Mouse (Mus musculus) midbrain, embryonic 14.5 days (tissue): ENCODE data around the gene C2cd3. TPM values are rescaled to one million over a fixed set of nuclear protein-coding genes. Genes with fewer than 3 reads are reported as not detected.

ENCODE experiments used
- ATAC-seq: fragments of 200-750 bp; cut with Nextera tagmentation; 2 replicates; pipeline ENCODE4 v1.8.0; 2017; ENCODE audit warnings: moderate number of reproducible peaks, moderate library complexity; ENCODE audit not compliant: low FRiP score, low TSS enrichment
- DNase-seq: peaks from one replicate; pipeline ENCODE4 v3.0.0-alpha.2; 2015
- H3K27ac ChIP-seq: fragments of 300-500 bp; sonication (generic); replicated peaks from 2 replicates; pipeline ENCODE4 v1.5.1; 2014; ENCODE audit warnings: mild to moderate bottlenecking, low read depth, low read length, moderate library complexity
- H3K27me3 ChIP-seq: fragments of 300-500 bp; sonication (generic); 2 replicates; pipeline ENCODE4 v1.6.1; 2014; ENCODE audit warnings: low read length, control low read depth, mixed read lengths; ENCODE audit not compliant: control insufficient read depth, insufficient read depth
- H3K36me3 ChIP-seq: fragments of 300-500 bp; sonication (generic); 2 replicates; pipeline ENCODE4 v1.6.1; 2014; ENCODE audit warnings: low read length, control low read depth; ENCODE audit not compliant: control insufficient read depth, insufficient read depth
- H3K4me1 ChIP-seq: fragments of 300-500 bp; sonication (generic); 2 replicates; pipeline ENCODE4 v1.6.1; 2014; ENCODE audit warnings: mild to moderate bottlenecking, antibody characterized with exemption, low read length, control low read depth; ENCODE audit not compliant: control insufficient read depth, insufficient read depth
- H3K4me2 ChIP-seq: fragments of 300-500 bp; sonication (generic); 2 replicates; pipeline ENCODE4 v1.6.1; 2014; ENCODE audit warnings: mild to moderate bottlenecking, low read length, moderate library complexity
- H3K4me3 ChIP-seq: fragments of 300-500 bp; sonication (generic); replicated peaks from 2 replicates; pipeline ENCODE4 v1.5.1; 2014; ENCODE audit warnings: low read depth, low read length
- H3K9ac ChIP-seq: fragments of 300-500 bp; sonication (generic); replicated peaks from 2 replicates; pipeline ENCODE4 v1.6.1; 2014; ENCODE audit warnings: mild to moderate bottlenecking, low read length, moderate library complexity
- H3K9me3 ChIP-seq: fragments of 300-500 bp; sonication (generic); 2 replicates; pipeline ENCODE4 v1.6.1; 2016; ENCODE audit warnings: low read length, control low read depth, mixed read lengths; ENCODE audit not compliant: control insufficient read depth
- WGBS: fragments of 180-500 bp; shearing (Covaris S2); extraction: QIAGEN DNeasy Blood & Tissue Kit; methylation state at CpG from one replicate; pipeline ENCODE4 v1.1.7; 2014; 5-methylcytosine and 5-hydroxymethylcytosine counted together
- polyA plus RNA-seq: library from polyadenylated mRNA; unstranded; fragments of >200 nt; fragmentation: Nextera tagmentation; extraction: Ambion mirVana; gene quantifications from 2 replicates; pipeline ENCODE4 v1.2.1, GENCODE M21; 2014

C2cd3 gene
- polyA plus RNA-seq, 1 experiment from 2014 or later: 27.7 TPM

GRCm38 (mm10) chr7:100470796-100471406 is 98.9 kb downstream of the C2cd3 start:
- DNase-seq (no peak), ATAC-seq (no peak)
- Histone ChIP-seq H3K9ac (no peak overlapping the region), H3K27ac (no peak overlapping the region), H3K9me3 (no peaks in the 10 kb centered on the region), H3K4me2 (no peak overlapping the region), H3K36me3 (peaks cover 28% of the 10 kb centered on the region), H3K4me1 (no peaks in the 10 kb centered on the region), H3K4me3 (no peak overlapping the region), H3K27me3 (no peaks in the 10 kb centered on the region)
- 92% methylated on average over 11 of the region's 11 CpGs for WGBS

GRCm38 (mm10) chr7:100471407-100471797 is 99.4 kb downstream of the C2cd3 start:
- H3K9ac ChIP-seq: no peak overlapping the region
- DNase-seq: no peak
- no peak for ATAC-seq
- 93% methylated on average over 1 of the region's 1 CpGs for WGBS
- no peak overlapping the region for H3K27ac ChIP-seq
- H3K4me2 ChIP-seq: no peak overlapping the region
- no peaks in the 10 kb centered on the region for H3K27me3 ChIP-seq
- H3K4me3 ChIP-seq: no peak overlapping the region
- no peaks in the 10 kb centered on the region for H3K9me3 ChIP-seq
- H3K36me3 ChIP-seq: peaks cover 28% of the 10 kb centered on the region
- H3K4me1 ChIP-seq: no peaks in the 10 kb centered on the region

- no peaks in the 10 kb centered on the region for H3K27me3 ChIP-seq
- no peaks in the 10 kb centered on the region for H3K4me1 ChIP-seq
- no peak within 1 kb of the TSS for H3K4me2 ChIP-seq
- ATAC-seq: no peak
- H3K36me3 ChIP-seq: peaks cover 19% of the 10 kb centered on the region
- WGBS: 90% methylated on average over 6 of the region's 6 CpGs
- H3K9ac ChIP-seq: no peak within 1 kb of the TSS
- H3K27ac ChIP-seq: no peak within 1 kb of the TSS
- H3K9me3 ChIP-seq: no peaks in the 10 kb centered on the region
- no peak within 1 kb of the TSS for H3K4me3 ChIP-seq
- DNase-seq: no peak
Observed at GRCm38 (mm10) chr7:100472777-100473176, 100.7 kb downstream of the C2cd3 start, which contains the start of gene Ucp3. Ucp3 (plus strand) TSS chr7:100472990.

GRCm38 (mm10) chr7:100473846-100474454 is 101.9 kb downstream of the C2cd3 start:
- no peak for ATAC-seq
- 89% methylated on average over 9 of the region's 9 CpGs for whole genome bisulfite sequencing
- no peak overlapping the region for H3K27ac ChIP-seq

GRCm38 (mm10) chr7:100474680-100475079 is 102.6 kb downstream of the C2cd3 start:
- Histone ChIP-seq H3K36me3 (peaks cover 9% of the 10 kb centered on the region), H3K9ac (no peak overlapping the region)
- WGBS: 50% methylated on average over 1 of the region's 1 CpGs

More at GRCm38 (mm10) chr7:100473846-100474454, 101.9 kb downstream of the C2cd3 start:
- H3K9ac ChIP-seq: no peak overlapping the region
- no peaks in the 10 kb centered on the region for H3K9me3 ChIP-seq
- no peak overlapping the region for H3K4me3 ChIP-seq
- H3K4me2 ChIP-seq: no peak overlapping the region
- H3K27me3 ChIP-seq: no peaks in the 10 kb centered on the region
- H3K36me3 ChIP-seq: peaks cover 15% of the 10 kb centered on the region
- DNase-seq: no peak
- H3K4me1 ChIP-seq: no peaks in the 10 kb centered on the region

GRCm38 (mm10) chr7:100479100-100479822 is 107.2 kb downstream of the C2cd3 start:
- ATAC-seq (no peak), DNase-seq (no peak)
- 79% methylated on average over 20 of the region's 20 CpGs for WGBS
- H3K9me3 ChIP-seq: no peaks in the 10 kb centered on the region
- no peaks in the 10 kb centered on the region for H3K4me1 ChIP-seq
- H3K36me3 ChIP-seq: no peaks in the 10 kb centered on the region
- H3K4me2 ChIP-seq: no peak overlapping the region
- H3K9ac ChIP-seq: no peak overlapping the region
- H3K27ac ChIP-seq: no peak overlapping the region
- H3K4me3 ChIP-seq: no peak overlapping the region
- H3K27me3 ChIP-seq: no peaks in the 10 kb centered on the region

More at GRCm38 (mm10) chr7:100474680-100475079, 102.6 kb downstream of the C2cd3 start:
- Histone ChIP-seq H3K9me3 (no peaks in the 10 kb centered on the region), H3K4me2 (no peak overlapping the region), H3K4me3 (no peak overlapping the region), H3K27me3 (no peaks in the 10 kb centered on the region), H3K4me1 (no peaks in the 10 kb centered on the region), H3K27ac (no peak overlapping the region)
- DNase-seq (no peak), ATAC-seq (no peak)

GRCm38 (mm10) chr7:100479823-100480164 is 107.8 kb downstream of the C2cd3 start:
- ATAC-seq (no peak), DNase-seq (no peak)
- no peaks in the 10 kb centered on the region for H3K27me3 ChIP-seq
- H3K36me3 ChIP-seq: no peaks in the 10 kb centered on the region
- 73% methylated on average over 15 of the region's 15 CpGs for WGBS
- no peak overlapping the region for H3K4me2 ChIP-seq
- H3K27ac ChIP-seq: no peak overlapping the region
- H3K4me3 ChIP-seq: no peak overlapping the region
- H3K9me3 ChIP-seq: no peaks in the 10 kb centered on the region
- H3K4me1 ChIP-seq: no peaks in the 10 kb centered on the region
- H3K9ac ChIP-seq: no peak overlapping the region

- Histone ChIP-seq H3K9ac (no peak overlapping the region), H3K4me1 (no peaks in the 10 kb centered on the region), H3K27ac (no peak overlapping the region), H3K4me3 (no peak overlapping the region), H3K9me3 (no peaks in the 10 kb centered on the region), H3K4me2 (no peak overlapping the region), H3K27me3 (no peaks in the 10 kb centered on the region), H3K36me3 (no peaks in the 10 kb centered on the region)
- WGBS: 87% methylated on average over 17 of the region's 17 CpGs
- DNase-seq (no peak), ATAC-seq (no peak)
Observed at GRCm38 (mm10) chr7:100480175-100480574, 108.1 kb downstream of the C2cd3 start.
